Mouse (Mus musculus): ENCODE data around the gene Sv2a.

GRCm38 (mm10) chr3:96182382-96182776 is 1.4 kb downstream of the Sv2a start:
- TF ChIP-seq EP300 (IDR thresholded peaks at IDR 0.05) = no peak
- TF ChIP-seq CTCF (IDR thresholded peaks at IDR 0.05) = no peak
